29 mouse cellular contexts compared by ENCODE assay signal in genomic region chr1:151657042-151657605, GRCm38 (mm10).
DNase-seq lines count a peak whose midpoint lies in the region; ATAC-seq and TF ChIP-seq lines count a peak whose summit lies in the region.
"Had no signal": no experiment of that assay in that cellular context is flagged by ENCODE, and none has a peak within 500 bp of the region (broad histone marks: within the 10 kb centered on the region; RNA-seq: fewer than 3 reads in every experiment).

No protein-coding gene starts in this region.

- peak; percentile 28 for DNase-seq in forebrain, embryonic 14.5 days (ENCODE audit: low spot score)
- DNase-seq in midbrain, postnatal 0 days (ENCODE audit: low spot score), result no peak
- DNase-seq in MEL (ENCODE audit: low read depth, low spot score), result no peak
- DNase-seq in kidney, adult 11 months, result no peak
- DNase-seq in lung, adult 2 months, result no peak
- DNase-seq: adrenal gland, postnatal 25 days; cerebellum, adult 9-10 months; cerebellum, postnatal 36 days; embryo, embryonic 11 days; gastrocnemius, postnatal 36 days; heart, postnatal 14 days; kidney, adult 8-10 months; layer of hippocampus, postnatal 36 days; lung, postnatal 36 days; right cerebral cortex, postnatal 14 days; thymus, adult 18-20 months; thymus, postnatal 36 days had no signal

- H3K79me2 ChIP-seq in MEL (ENCODE audit: control insufficient read depth, insufficient read depth, low read length, poor library complexity), result no peaks in the 10 kb centered on the region

- TF ChIP-seq POLR2A in MEL (IDR thresholded peaks at IDR 0.05; ENCODE audit: control insufficient read depth in 1 of 2, insufficient read depth in 1 of 2, low read depth in 1 of 2, low read length in 2 of 2, poor library complexity in 1 of 2), result no peak
- TF ChIP-seq POLR2A in lung, adult 2 months (IDR thresholded peaks at IDR 0.05; ENCODE audit: borderline replicate concordance, extremely low read depth, low read depth, low read length), result no peak

- no peaks in the 10 kb centered on the region for H3K36me3 ChIP-seq in forebrain, embryonic 14.5 days (ENCODE audit: control insufficient read depth, insufficient read depth, low read length)
- no peaks in the 10 kb centered on the region for H3K36me3 ChIP-seq in forebrain, embryonic 12.5 days (replicated peaks)
- no peaks in the 10 kb centered on the region for H3K36me3 ChIP-seq in midbrain, embryonic 13.5 days
- H3K36me3 ChIP-seq in midbrain, postnatal 0 days (ENCODE audit: insufficient read depth, low read length), result no peaks in the 10 kb centered on the region
- peaks cover 0 to 11% of the 10 kb centered on the region in 2 experiments; a peak in 3 of 4 replicates for H3K36me3 ChIP-seq in MEL (ENCODE audit: control insufficient read depth in 1 of 2, insufficient read depth in 2 of 2, low read length in 2 of 2)
- H3K36me3 ChIP-seq: embryonic facial prominence, embryonic 12.5 days; hindbrain, embryonic 10.5 days; hindbrain, embryonic 15.5 days; limb, embryonic 13.5 days; neural tube, embryonic 13.5 days; stomach, embryonic 15.5 days had no signal

- no peaks in the 10 kb centered on the region for H3K27me3 ChIP-seq in forebrain, embryonic 14.5 days (replicated peaks; ENCODE audit: control insufficient read depth, insufficient read depth, low read length)
- no peaks in the 10 kb centered on the region for H3K27me3 ChIP-seq in forebrain, embryonic 12.5 days
- no peaks in the 10 kb centered on the region for H3K27me3 ChIP-seq in midbrain, embryonic 13.5 days
- H3K27me3 ChIP-seq in midbrain, postnatal 0 days (ENCODE audit: insufficient read depth, low read length), result no peaks in the 10 kb centered on the region
- H3K27me3 ChIP-seq in MEL (ENCODE audit: control insufficient read depth in 1 of 2, insufficient read depth in 2 of 2, low read length in 2 of 2), result no peaks in the 10 kb centered on the region
- H3K27me3 ChIP-seq: embryonic facial prominence, embryonic 12.5 days; hindbrain, embryonic 15.5 days; limb, embryonic 13.5 days; megakaryocyte, embryonic 14.5 days; neural tube, embryonic 13.5 days; stomach, embryonic 15.5 days had no signal

- H3K4me3 ChIP-seq in forebrain, embryonic 14.5 days (ENCODE audit: low read depth, low read length), result no peak overlapping the region
- no peak overlapping the region for H3K4me3 ChIP-seq in forebrain, embryonic 12.5 days (replicated peaks)
- no peak overlapping the region for H3K4me3 ChIP-seq in midbrain, embryonic 13.5 days (replicated peaks)
- H3K4me3 ChIP-seq in midbrain, postnatal 0 days (ENCODE audit: low read depth, low read length), result no peak overlapping the region
- no peak overlapping the region for H3K4me3 ChIP-seq in MEL (ENCODE audit: control insufficient read depth in 1 of 2, insufficient read depth in 1 of 2, low read depth in 2 of 2, low read length in 2 of 2)
- no peak overlapping the region for H3K4me3 ChIP-seq in lung, adult 2 months (replicated peaks; ENCODE audit: extremely low read depth, low read depth, low read length)
- H3K4me3 ChIP-seq: embryonic facial prominence, embryonic 12.5 days; hindbrain, embryonic 10.5 days; hindbrain, embryonic 15.5 days; limb, embryonic 13.5 days; megakaryocyte, embryonic 14.5 days; neural tube, embryonic 13.5 days; stomach, embryonic 15.5 days had no signal

- no peak for TF ChIP-seq RAD21 in MEL (IDR thresholded peaks at IDR 0.05; ENCODE audit: low read depth, low read length)

- TF ChIP-seq EP300 in MEL (IDR thresholded peaks at IDR 0.05; ENCODE audit: low read depth in 1 of 2, low read length in 2 of 2), result no peak

- H3K9ac ChIP-seq in forebrain, embryonic 14.5 days (ENCODE audit: low read length), result no peak overlapping the region
- no peak overlapping the region for H3K9ac ChIP-seq in forebrain, embryonic 12.5 days
- H3K9ac ChIP-seq in midbrain, embryonic 13.5 days (replicated peaks), result no peak overlapping the region
- no peak overlapping the region for H3K9ac ChIP-seq in midbrain, postnatal 0 days (replicated peaks; ENCODE audit: low read length, poor library complexity, severe bottlenecking)
- no peak overlapping the region for H3K9ac ChIP-seq in MEL (ENCODE audit: control insufficient read depth, low read depth, low read length, poor library complexity, severe bottlenecking)
- H3K9ac ChIP-seq: embryonic facial prominence, embryonic 12.5 days; hindbrain, embryonic 15.5 days; limb, embryonic 13.5 days; neural tube, embryonic 13.5 days; stomach, embryonic 15.5 days had no signal

- peaks cover 3% of the 10 kb centered on the region; the same call in 1 of the 2 replicates for H3K4me1 ChIP-seq in forebrain, embryonic 14.5 days (ENCODE audit: control insufficient read depth, insufficient read depth, low read length)
- H3K4me1 ChIP-seq in forebrain, embryonic 12.5 days, result no peaks in the 10 kb centered on the region
- 0 out of 2 replicates have a peak, but pooled peaks cover 6% of the 10 kb centered on the region for H3K4me1 ChIP-seq in midbrain, embryonic 13.5 days (replicated peaks)
- peaks cover 4% of the 10 kb centered on the region; the same call in 1 of the 2 replicates for H3K4me1 ChIP-seq in midbrain, postnatal 0 days (ENCODE audit: insufficient read depth, low read length)
- peaks cover 4 to 17% of the 10 kb centered on the region in 2 experiments for H3K4me1 ChIP-seq in MEL (ENCODE audit: control insufficient read depth in 1 of 2, insufficient read depth in 2 of 2, low read length in 2 of 2)
- no peaks in the 10 kb centered on the region for H3K4me1 ChIP-seq in lung, adult 2 months (ENCODE audit: control insufficient read depth, insufficient read depth, low read length)
- H3K4me1 ChIP-seq: embryonic facial prominence, embryonic 12.5 days; hindbrain, embryonic 10.5 days; limb, embryonic 13.5 days; stomach, embryonic 15.5 days had no signal

- ATAC-seq in forebrain, embryonic 14.5 days, result no peak
- no peak for ATAC-seq in forebrain, embryonic 12.5 days (ENCODE audit: low FRiP score)
- peak; percentile 34; the same call in 1 of the 2 replicates for ATAC-seq in midbrain, embryonic 13.5 days
- no peak for ATAC-seq in midbrain, postnatal 0 days (ENCODE audit: low FRiP score)
- ATAC-seq in granulocyte monocyte progenitor cell, adult 5-6 weeks (replicated peaks; ENCODE audit: poor library complexity, severe bottlenecking), result peak; percentile 45

- no peak overlapping the region for H3K27ac ChIP-seq in forebrain, embryonic 14.5 days (ENCODE audit: low read depth, low read length)
- H3K27ac ChIP-seq in forebrain, embryonic 12.5 days, result no peak overlapping the region
- H3K27ac ChIP-seq in midbrain, embryonic 13.5 days, result no peak overlapping the region
- H3K27ac ChIP-seq in midbrain, postnatal 0 days (ENCODE audit: low read depth, low read length), result no peak overlapping the region
- no peak overlapping the region for H3K27ac ChIP-seq in MEL (ENCODE audit: control insufficient read depth, low read depth, low read length)
- H3K27ac ChIP-seq: embryonic facial prominence, embryonic 12.5 days; hindbrain, embryonic 10.5 days; hindbrain, embryonic 15.5 days; kidney, postnatal 0 days; limb, embryonic 13.5 days; neural tube, embryonic 13.5 days; stomach, embryonic 15.5 days had no signal

- no peak for TF ChIP-seq CTCF in midbrain, postnatal 0 days (IDR thresholded peaks at IDR 0.05)
- TF ChIP-seq CTCF in MEL (IDR thresholded peaks at IDR 0.05 in 2 of 3, conservative IDR thresholded peaks at IDR 0.05 in 1 of 3; ENCODE audit: control insufficient read depth in 1 of 3, insufficient read depth in 1 of 3, low read depth in 2 of 3, low read length in 3 of 3, poor library complexity in 1 of 3, severe bottlenecking in 1 of 3), result no peak
- no peak for TF ChIP-seq CTCF in lung, adult 2 months (IDR thresholded peaks at IDR 0.05; ENCODE audit: insufficient read depth, low read length)

- 21% methylated on average over 7 of the region's 7 CpGs for WGBS in forebrain, embryonic 14.5 days
- WGBS in forebrain, embryonic 12.5 days, result 45% methylated on average over 7 of the region's 7 CpGs
- WGBS in midbrain, embryonic 13.5 days, result 54% methylated on average over 7 of the region's 7 CpGs
- WGBS in midbrain, postnatal 0 days, result 33% methylated on average over 7 of the region's 7 CpGs
- WGBS in lung, adult 2 months, result 72% methylated on average over 7 of the region's 7 CpGs

- H3K9me3 ChIP-seq in forebrain, embryonic 14.5 days (replicated peaks; ENCODE audit: control insufficient read depth, low read length), result no peaks in the 10 kb centered on the region
- H3K9me3 ChIP-seq in forebrain, embryonic 12.5 days, result no peaks in the 10 kb centered on the region
- H3K9me3 ChIP-seq in midbrain, embryonic 13.5 days, result no peaks in the 10 kb centered on the region
- no peaks in the 10 kb centered on the region for H3K9me3 ChIP-seq in midbrain, postnatal 0 days (ENCODE audit: low read length)
- no peaks in the 10 kb centered on the region for H3K9me3 ChIP-seq in MEL (replicated peaks; ENCODE audit: insufficient read depth, low read length)
- H3K9me3 ChIP-seq: embryonic facial prominence, embryonic 12.5 days; hindbrain, embryonic 10.5 days; hindbrain, embryonic 15.5 days; limb, embryonic 13.5 days; megakaryocyte, embryonic 14.5 days; neural tube, embryonic 13.5 days; stomach, embryonic 15.5 days had no signal

- H3K4me2 ChIP-seq in forebrain, embryonic 14.5 days (ENCODE audit: low read length), result no peak overlapping the region
- H3K4me2 ChIP-seq in forebrain, embryonic 12.5 days, result no peak overlapping the region
- no peak overlapping the region for H3K4me2 ChIP-seq in midbrain, embryonic 13.5 days (replicated peaks)
- no peak overlapping the region for H3K4me2 ChIP-seq in midbrain, postnatal 0 days (ENCODE audit: low read depth, low read length, poor library complexity, severe bottlenecking)
- H3K4me2 ChIP-seq: embryonic facial prominence, embryonic 12.5 days; hindbrain, embryonic 15.5 days; limb, embryonic 13.5 days; liver, embryonic 11.5 days; neural tube, embryonic 13.5 days; stomach, embryonic 15.5 days had no signal

TF ChIP-seq in MEL, 35 proteins besides CTCF, POLR2A, EP300 and RAD21:
- TF ChIP-seq POLR2AphosphoS2 (IDR thresholded peaks at IDR 0.05; ENCODE audit: low read length), result no peak
- peak; percentile 46 for TF ChIP-seq MAX (IDR thresholded peaks at IDR 0.05; ENCODE audit: low read length)

Comparison
In these comparisons a context has a peak if more than half of its experiments do, and no peak if none do; other contexts are left out.
1. ATAC-seq: peak in midbrain, embryonic 13.5 days (single experiment) and granulocyte monocyte progenitor cell, adult 5-6 weeks (single experiment); none in forebrain, embryonic 14.5 days (single experiment), forebrain, embryonic 12.5 days (single experiment) and midbrain, postnatal 0 days (single experiment).